Mouse (Mus musculus): ENCODE data around the gene Ocln. TPM values are rescaled to one million over a fixed set of nuclear protein-coding genes. Genes with fewer than 3 reads are reported as not detected.

Gene Ocln
- not detected for total RNA-seq (2023)

DNA sequence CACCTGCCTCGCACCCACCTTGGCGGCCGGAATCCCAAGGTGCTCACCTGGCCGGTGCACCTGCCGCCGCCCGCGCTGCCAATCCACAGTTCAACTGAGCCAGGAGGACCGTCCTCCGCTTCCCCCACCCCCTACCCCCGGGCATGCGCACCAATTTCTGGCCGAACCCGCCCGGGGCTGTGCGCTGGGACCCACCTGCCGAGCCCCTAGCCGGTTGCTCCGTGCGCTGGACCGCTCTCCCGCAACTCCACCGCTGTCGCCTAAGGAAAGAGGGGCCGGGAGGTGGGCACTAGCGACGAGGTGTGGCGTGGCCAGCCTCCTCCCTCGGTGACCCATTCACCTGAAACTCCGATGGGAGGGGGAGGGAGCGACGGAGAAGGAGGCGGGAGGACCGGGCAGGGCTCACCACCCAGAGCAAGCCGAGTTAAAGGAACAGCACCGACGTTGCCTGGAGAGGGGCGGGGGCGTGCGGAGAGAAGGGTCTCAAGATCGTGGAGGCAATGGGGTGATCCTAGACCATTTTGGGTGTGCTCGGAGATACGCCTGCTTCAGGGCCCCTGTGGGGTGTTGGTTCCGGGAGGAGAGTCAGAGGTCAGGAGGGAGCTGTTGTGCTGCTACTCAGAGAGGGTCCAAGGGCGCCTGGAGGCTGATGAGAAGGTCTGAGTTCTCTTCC lies at the start of gene Ocln:
TSS of gene Ocln (minus strand) at position 350 of the 673 bp plus-strand sequence.

DNA sequence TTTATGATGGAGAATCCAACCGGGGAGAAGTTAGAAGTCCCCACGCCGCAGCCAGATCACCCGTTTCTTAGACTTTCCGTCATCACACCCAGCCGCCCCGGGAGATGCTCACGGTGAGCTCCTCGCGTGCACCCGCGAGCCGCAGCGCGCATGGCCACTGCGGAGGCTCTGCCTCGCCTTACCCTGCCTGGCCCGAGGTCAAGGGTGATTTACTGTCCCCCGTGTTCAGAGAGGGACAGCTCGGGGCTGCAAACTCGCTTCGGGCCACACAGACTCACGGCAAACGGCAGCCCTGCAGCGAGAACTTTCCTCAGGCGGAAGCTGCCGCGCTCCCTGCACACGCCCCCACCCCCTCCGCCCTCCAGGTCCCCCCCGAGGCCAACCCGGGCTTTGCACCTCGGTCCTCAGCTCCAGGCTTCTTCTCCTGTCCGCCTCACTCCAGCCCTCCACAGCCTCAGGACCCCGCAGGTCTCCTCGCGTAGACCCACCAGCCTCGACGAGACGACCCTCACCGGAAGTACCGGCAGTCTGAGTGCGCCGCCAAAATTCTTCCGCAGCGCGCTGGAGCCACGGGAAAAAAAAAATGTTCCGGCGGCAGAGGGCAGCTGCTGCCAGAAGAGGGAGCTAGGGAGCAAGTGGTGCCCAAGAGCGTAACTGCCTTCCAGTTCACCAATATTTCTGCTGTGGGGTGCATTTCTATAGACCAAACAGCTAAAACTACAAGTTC lies 60.3 kb downstream of the Ocln start, which contains the start of gene Gtf2h2:
TSS of gene Gtf2h2 (minus strand) at position 519 of the 727 bp plus-strand sequence.

DNA sequence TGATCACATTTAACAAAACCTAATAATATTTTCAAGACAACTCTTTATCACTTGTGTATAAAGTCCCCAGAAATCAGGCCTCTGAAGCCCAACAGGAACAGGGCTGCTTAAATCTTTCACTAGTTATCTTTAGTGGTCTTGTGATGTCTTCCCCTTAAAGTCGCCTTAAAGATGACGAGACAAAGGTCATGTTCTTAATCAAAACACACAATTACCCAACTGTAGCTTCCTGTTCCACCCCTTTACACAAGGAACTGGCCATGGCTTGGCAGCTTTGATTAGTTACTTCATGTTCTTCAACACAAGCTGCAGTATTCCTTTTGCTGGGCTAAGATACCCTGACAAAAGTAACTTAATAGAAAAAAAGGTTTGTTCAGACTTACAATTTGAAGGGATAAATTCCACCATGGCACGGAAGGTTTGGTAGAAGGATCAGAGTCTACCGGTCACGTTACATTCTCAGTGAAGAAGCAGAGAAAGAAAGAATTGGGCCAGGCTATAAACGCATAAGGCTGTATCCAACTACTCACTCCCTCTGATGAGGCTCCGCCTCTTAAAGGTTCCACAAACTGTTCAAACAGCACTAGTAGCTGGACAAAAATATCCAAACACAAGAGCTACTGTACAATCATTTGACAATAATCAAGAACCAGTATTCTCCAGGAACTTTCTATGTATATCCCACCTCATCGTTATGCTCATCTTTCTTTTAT lies 99.9 kb downstream of the Ocln start, which contains the start of gene Naip1:
TSS of gene Naip1 (minus strand) at position 455 of the 713 bp plus-strand sequence.

Other genes starting within 250 kb of the Ocln start
- gene Naip6, start 235.0 kb downstream of the Ocln start, total RNA-seq (2023) = 1 to 10 TPM; 2.7 to 3.8 TPM
- not detected for gene Naip1, start 99.8 kb downstream of the Ocln start, total RNA-seq (2023)
- gene Gtf2h2, start 60.1 kb downstream of the Ocln start, total RNA-seq (2023) = 10 to 100 TPM; 62.5 to 68.3 TPM
- 10 to 100 TPM; 11.5 to 12.1 TPM for gene Marveld2, start 64.3 kb upstream of the Ocln start, total RNA-seq (2023)
- 100 to 1,000 TPM in 1 of 2 experiments, 10 to 100 TPM in 1; 94.5 to 113 TPM for gene Ak6, start 98.3 kb upstream of the Ocln start, total RNA-seq (2023)
- gene Rad17, start 98.3 kb upstream of the Ocln start, total RNA-seq (2023) = 10 to 100 TPM; 36.1 to 39.4 TPM
- gene Taf9, start 98.9 kb upstream of the Ocln start, total RNA-seq (2023) = 10 to 100 TPM; 18.1 to 26.9 TPM
- gene Ccdc125, start 117.0 kb upstream of the Ocln start, total RNA-seq (2023) = 10 to 100 TPM; 11.5 to 17.8 TPM
- gene Cdk7, start 178.2 kb upstream of the Ocln start, total RNA-seq (2023) = 10 to 100 TPM; 42.3 to 45.6 TPM
- 10 to 100 TPM; 25.5 to 35.1 TPM for gene Mrps36, start 191.9 kb upstream of the Ocln start, total RNA-seq (2023)
- 1 to 10 TPM; 1.7 to 2.2 TPM for gene Cenph, start 223.2 kb upstream of the Ocln start, total RNA-seq (2023)
- 1 to 10 TPM; 2.9 to 3.6 TPM for gene Ccnb1, start 233.9 kb upstream of the Ocln start, total RNA-seq (2023)